Mouse (Mus musculus) Patski (cell line): Measurements from ENCODE around the gene Dip2c. TPM values are rescaled to one million over a fixed set of nuclear protein-coding genes. Genes with fewer than 3 reads are reported as not detected.

ENCODE experiments used
- ATAC-seq: fragments of 100-300 bp; one replicate; pipeline ENCODE4 v1.8.0; 2021
- CTCF ChIA-PET: fragments of 350-600 bp; sonication (Branson Sonifier 250); formaldehyde crosslinking; loops from one replicate; lab custom pipeline; 2022; ENCODE audit warnings: inconsistent platforms; lab: Charles Lee
- POLR2A ChIA-PET: fragments of 350-600 bp; sonication (Branson Sonifier 250); formaldehyde crosslinking; loops from one replicate; lab custom pipeline; 2022; ENCODE audit warnings: antibody characterized with exemption, inconsistent platforms; lab: Charles Lee
- DNase-seq: peaks from one replicate; pipeline ENCODE4 v3.0.0-alpha.2; 2011; ENCODE audit warnings: low read depth, low spot score
- H3K27me3 ChIP-seq: fragments of 371-371 bp; one replicate; pipeline ENCODE4 v1.5.1; 2021
- CTCF ChIP-seq: fragments of 100-300 bp; IDR thresholded peaks from one replicate; pipeline ENCODE4 v1.5.1; 2021
- in situ Hi-C: fragments of 300-500 bp; cut with MboI; formaldehyde crosslinking; loops from 3 replicates; pipeline ENCODE4 v1.11.1; 2018; ENCODE audit warnings: low pct_unique_long_range_greater_than_20kb, mixed read lengths
- polyA plus RNA-seq: library from polyadenylated mRNA; unstranded; gene quantifications from one replicate; pipeline ENCODE4 v1.2.3, GENCODE M21; 2021

Dip2c gene
- polyA plus RNA-seq, 1 experiment from 2014 or later, result 11.4 TPM

DNA sequence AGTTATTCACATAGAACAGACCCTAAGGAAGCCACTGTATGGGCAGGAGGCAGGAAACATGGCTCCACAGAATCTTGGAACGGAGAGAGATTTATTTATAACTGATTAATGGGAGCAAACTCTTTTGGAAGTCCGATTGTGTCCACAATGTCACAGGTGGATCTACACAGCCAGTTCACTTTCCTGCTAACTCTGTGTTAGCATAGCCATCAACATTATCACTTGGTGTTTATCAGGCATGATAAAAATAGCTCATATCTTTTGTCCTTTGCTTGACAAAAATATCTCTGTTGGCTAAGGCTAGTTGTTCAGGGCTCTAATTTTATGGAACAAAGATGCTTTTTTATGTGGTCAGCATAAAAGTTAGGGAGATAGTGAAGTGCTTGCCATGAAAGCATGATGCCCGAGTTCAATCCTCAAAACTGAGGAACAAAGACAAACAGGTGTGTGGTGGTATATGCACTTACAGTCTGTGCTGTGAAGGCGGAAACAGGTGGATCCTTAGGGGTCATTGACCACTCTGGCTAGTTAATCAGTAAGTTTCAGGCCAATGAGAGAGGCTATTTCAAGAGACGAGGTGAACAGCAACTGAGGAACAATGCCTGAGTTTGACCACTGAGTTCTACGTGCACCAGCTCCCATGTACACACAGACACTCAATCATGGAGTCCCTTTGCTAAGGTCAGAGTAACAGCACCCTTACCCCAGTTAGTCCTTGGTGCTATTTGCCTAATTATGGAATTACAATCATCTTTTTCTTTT, 169.4 kb downstream of the Dip2c start:
- DNase-seq, result no peak
- in situ Hi-C loops, result no loop called here
- no peaks in the 10 kb centered on the region for H3K27me3 ChIP-seq
- ChIA-PET CTCF (interaction anchor here (0.7 to 1.2 kb wide), 2 partner anchors 21 to 48 kb away, joined by 3 to 4 read pairs; no protein-coding TSS in a partner anchor), POLR2A (no interaction called here)
- TF ChIP-seq CTCF, result no peak
- no peak for ATAC-seq

DNA sequence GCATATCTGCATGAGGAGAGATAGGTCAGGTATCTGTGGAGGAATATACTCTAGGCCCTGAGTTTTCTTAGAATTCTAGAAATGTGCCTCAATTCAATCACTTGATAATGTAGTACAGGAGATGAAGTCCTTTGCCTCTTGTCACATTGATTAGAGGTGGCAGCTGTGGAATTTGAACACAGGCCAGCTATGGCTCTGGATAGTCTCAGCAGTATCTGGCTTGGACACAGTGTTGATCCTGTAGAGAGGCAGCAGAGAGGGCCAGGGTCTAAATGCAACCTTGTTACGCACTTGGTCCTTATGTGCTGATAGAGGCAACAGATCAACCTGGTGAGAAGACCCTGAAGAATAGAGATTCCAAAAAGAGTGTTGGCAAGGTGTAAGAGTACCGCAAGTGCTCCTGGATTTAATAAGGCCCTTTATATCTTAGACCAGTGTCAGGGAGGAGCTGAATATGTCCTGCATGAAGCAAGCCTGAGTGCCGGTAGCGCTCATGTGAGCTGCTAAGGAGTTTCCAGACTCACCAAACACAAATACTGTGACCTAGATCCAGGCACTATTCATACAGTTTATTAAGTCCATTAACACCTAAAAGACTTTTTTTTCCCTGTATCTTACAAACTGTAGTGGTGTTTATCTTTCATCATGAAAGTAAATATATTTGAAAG, 170.3 kb downstream of the Dip2c start:
- CTCF ChIA-PET, result interaction anchor here (0.7 to 1.2 kb wide), 2 partner anchors 20 to 48 kb away, joined by 3 to 4 read pairs; no protein-coding TSS in a partner anchor
- DNase-seq (no peak), ATAC-seq (no peak)
- in situ Hi-C loops, result no loop called here
- no peak for TF ChIP-seq CTCF
- no peaks in the 10 kb centered on the region for H3K27me3 ChIP-seq
- POLR2A ChIA-PET, result no interaction called here

DNA sequence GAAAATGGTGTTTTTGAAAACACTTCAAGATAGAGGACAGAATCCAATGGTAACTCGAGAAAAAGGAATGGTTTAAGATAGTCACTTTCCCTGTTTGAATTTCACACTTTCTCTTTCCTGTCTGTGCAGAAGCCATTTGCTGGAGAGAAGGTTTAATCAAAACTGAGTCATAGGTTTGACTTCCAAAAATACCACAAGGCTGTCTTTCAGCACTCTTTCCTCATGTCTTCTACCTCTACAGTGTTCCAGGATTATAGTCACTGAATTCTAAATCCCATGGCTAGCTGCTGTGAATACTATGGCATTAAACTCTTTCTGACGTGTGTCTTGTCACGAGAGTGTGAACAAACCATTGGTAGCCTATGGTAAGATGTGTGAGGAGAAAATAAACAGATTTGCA, 173.9 kb downstream of the Dip2c start:
- ATAC-seq, result peak; percentile 71
- CTCF ChIA-PET, result interaction anchor here (1.1 to 2.1 kb wide), 3 partner anchors 11 to 250 kb away, joined by 3 to 6 read pairs (median 3); no protein-coding TSS in a partner anchor
- no peak for DNase-seq
- no peaks in the 10 kb centered on the region for H3K27me3 ChIP-seq
- in situ Hi-C loops, result no loop called here
- no peak for TF ChIP-seq CTCF
- POLR2A ChIA-PET, result no interaction called here

DNA sequence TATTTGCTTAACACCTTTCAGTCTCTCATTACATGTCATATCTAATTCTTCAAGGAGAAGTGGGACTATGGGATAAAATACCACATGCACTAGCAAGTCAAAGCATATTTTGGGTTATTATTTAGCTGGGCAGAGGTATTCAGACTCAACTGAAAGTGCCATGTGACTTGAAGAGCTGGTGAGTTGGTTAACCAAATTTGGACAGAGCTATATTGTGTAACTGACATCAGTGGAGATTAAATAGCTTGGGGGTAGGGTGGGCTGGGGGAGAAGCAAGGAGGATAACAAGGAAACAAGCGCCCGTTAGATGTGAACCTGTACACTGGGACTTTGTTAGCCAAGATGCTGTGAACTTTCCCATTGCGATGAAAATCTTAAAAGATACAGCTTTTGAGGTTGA, 175.6 kb downstream of the Dip2c start:
- no peak for ATAC-seq
- no peak for DNase-seq
- CTCF ChIA-PET, result interaction anchor here (1.2 to 2.1 kb wide), 3 partner anchors 9 to 43 kb away, joined by 3 to 6 read pairs (median 5); no protein-coding TSS in a partner anchor
- H3K27me3 ChIP-seq, result no peaks in the 10 kb centered on the region
- TF ChIP-seq CTCF, result no peak
- POLR2A ChIA-PET, result no interaction called here
- in situ Hi-C loops, result no loop called here

DNA sequence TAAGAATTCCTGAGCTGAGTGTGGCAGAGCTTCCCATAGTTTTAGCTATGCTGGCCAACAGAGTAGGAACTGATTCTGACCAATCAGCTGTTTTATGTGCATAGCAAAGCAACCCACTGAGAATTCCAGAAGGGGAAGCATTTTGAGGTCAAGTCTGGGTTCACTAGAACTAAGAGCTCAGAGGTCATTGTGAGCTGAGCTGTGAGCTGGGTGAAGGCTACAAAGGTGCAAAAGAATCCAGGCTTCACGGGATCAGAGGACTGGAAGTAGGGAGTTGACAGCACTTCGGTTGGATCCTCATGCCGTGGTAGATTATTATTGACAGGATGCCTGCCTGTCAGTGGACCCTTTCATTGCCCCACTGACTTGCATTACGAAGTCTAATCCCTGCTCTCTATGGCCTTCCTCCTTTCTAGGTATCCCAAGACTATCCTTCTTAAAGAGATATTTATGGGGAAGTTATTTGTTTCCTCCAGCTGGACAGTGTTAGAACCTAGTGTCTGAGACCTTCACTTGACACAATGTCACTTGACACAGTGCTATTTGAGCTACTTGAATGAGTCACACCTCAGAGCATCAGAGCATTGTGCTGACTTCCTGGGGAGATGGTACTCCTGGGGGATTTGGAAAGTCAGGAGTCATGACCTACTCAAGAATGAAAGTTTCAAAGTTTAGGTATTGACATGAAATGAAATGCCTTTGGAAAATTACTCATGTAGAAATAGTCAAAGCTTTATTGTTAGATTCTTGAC, 178.3 kb downstream of the Dip2c start:
- ChIA-PET POLR2A (no interaction called here), CTCF (interaction anchor here (1.1 kb wide), 1 partner anchor 41 kb away, joined by 3 read pairs; no protein-coding TSS in a partner anchor)
- DNase-seq (no peak), ATAC-seq (no peak)
- no peak for TF ChIP-seq CTCF
- no peaks in the 10 kb centered on the region for H3K27me3 ChIP-seq
- in situ Hi-C loops, result no loop called here

DNA sequence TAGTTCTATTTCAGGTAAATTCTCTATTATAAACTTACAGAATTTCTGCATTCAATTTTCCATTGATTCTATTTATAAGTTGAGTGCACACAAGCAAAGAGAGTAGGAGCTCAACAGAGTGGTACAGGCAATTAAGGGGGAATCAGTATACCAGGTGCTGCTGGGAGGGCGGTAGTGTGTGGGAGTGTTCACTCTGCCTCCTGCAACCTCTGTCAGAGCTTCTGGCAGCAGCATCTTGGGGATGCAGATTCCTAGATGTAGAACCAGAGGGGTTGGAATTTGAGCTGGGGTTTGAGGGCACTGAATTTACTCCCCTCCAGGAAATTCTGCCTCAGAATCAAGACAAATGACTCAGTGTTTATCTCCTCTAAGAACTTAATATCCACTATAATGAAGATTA, 179.7 kb downstream of the Dip2c start:
- in situ Hi-C loops, result no loop called here
- POLR2A ChIA-PET, result no interaction called here
- TF ChIP-seq CTCF, result no peak
- CTCF ChIA-PET, result interaction anchor here (0.9 to 1.5 kb wide), 2 partner anchors 11 to 165 kb away, joined by 3 read pairs; no protein-coding TSS in a partner anchor
- ATAC-seq (no peak), DNase-seq (no peak)
- H3K27me3 ChIP-seq, result no peaks in the 10 kb centered on the region

DNA sequence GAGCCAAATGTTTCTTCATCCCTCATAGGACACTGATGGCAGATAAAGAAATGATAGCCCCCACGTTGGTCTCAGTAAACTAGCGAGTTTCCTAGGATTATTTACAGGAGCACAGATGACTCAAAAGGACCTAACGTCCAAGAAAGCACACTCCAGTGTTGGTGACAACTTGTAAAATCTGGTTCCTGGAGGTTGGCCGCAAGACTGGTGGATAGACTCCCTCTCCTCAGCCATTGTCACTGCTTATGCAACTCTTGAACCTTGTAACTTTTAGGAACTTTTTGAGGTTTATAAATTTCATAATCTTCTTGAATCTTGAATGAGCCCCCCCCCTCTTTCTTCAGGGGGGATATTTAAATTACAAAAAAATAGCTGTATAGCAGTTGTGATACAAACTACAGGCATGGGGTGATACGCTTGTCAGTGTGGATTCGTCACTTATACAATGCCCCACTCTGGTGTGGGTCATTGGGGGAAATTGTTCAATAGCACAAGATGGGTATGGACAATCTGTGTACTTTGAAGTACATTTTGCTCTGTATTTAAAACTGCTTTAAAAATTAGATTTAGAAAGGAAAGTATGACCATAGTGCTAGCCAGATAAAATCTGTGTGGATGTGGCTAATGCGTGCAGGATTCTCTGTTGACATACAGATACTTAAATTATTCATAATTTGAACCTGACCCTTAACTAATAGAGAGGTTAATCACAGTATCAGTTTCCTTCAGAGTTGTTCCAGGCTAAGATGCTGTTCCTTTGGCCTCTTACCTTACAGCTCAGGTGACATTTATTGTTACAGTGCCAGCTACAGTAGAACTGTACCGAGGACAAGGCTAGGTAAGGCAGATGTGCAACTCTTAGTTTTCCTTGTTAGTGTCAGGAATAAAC, 181.3 kb downstream of the Dip2c start:
- no peak for TF ChIP-seq CTCF
- in situ Hi-C loops, result no loop called here
- ChIA-PET POLR2A (no interaction called here), CTCF (no interaction called here)
- H3K27me3 ChIP-seq, result no peaks in the 10 kb centered on the region
- no peak for ATAC-seq
- no peak for DNase-seq

DNA sequence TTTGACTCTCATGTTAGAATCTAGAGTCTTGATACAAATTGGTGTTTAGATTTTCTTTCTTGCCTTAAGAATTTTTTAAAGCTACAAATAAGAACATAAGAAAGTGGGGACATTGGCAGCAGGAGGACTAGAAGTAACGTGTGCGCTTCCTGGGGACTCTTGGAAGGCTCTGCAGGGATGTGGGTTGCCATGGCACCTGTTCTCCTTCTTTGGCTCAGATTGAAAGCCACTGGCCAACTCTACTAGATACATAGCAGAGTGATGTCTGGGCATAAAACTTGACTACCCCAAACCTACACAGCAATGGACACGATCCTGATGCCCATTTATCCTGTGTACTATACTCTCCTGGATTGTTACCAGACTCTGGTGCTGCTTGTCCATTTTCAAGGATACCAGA, 188.1 kb downstream of the Dip2c start:
- ATAC-seq, result no peak
- H3K27me3 ChIP-seq, result no peaks in the 10 kb centered on the region
- in situ Hi-C loops, result no loop called here
- ChIA-PET POLR2A (no interaction called here), CTCF (no interaction called here)
- no peak for TF ChIP-seq CTCF
- DNase-seq, result no peak

DNA sequence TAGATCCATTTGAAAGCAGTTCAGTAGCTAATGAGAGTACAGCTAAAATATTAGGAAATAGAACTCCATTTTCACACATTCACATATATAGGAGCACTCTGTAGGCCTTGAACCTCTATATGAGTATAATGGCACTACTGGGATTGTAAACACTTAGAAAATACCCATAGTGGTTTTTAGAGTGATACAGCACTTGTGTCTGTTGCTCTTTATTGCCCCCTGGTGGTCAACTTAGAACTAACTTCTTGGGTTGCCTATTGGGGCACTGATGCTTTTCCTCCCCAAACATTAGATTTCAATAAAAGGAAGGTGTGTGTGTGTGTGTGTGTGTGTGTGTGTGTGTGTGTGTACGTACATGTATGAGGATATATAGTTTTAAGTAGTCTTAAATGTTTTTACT, 190.9 kb downstream of the Dip2c start:
- in situ Hi-C loops, result loop anchor here (5.0 kb wide), 3 partner anchors 185 to 380 kb away; no protein-coding TSS in a partner anchor
- CTCF ChIA-PET, result interaction anchor here (0.7 to 2.1 kb wide), 20 partner anchors 11 to 380 kb away, joined by 3 to 16 read pairs (median 4); partner anchors contain the start of gene Dip2c

More for the DNA sequence above, 190.9 kb downstream of the Dip2c start:
- ATAC-seq (no peak), DNase-seq (no peak)
- H3K27me3 ChIP-seq, result no peaks in the 10 kb centered on the region
- TF ChIP-seq CTCF, result peak; percentile 57
- POLR2A ChIA-PET, result no interaction called here
